Mouse (Mus musculus) bone marrow macrophage, adult 2 months (primary cell): ENCODE results near the gene Tnfaip1.

Experiments
- CTCF ChIP-seq: IDR thresholded peaks from 2 replicates; pipeline ENCODE4 v1.5.1; 2012; ENCODE audit warnings: low read depth, mild to moderate bottlenecking, low read length, moderate library complexity
- POLR2A ChIP-seq: IDR thresholded peaks from 2 replicates; pipeline ENCODE4 v1.6.1; 2012; ENCODE audit warnings: mild to moderate bottlenecking, low read depth, low read length, borderline replicate concordance

- TF ChIP-seq CTCF (no peak), POLR2A (no peak)
These were observed 8.4 kb upstream of the Tnfaip1 start for GRCm38 (mm10) chr11:78544449-78545111.
